Mouse (Mus musculus) adrenal gland, adult 10 weeks (tissue): ENCODE measurements around the gene Ces1b. TPM values are rescaled to one million over a fixed set of nuclear protein-coding genes. Genes with fewer than 3 reads are reported as not detected.

Experiments
- polyA plus RNA-seq: library from polyadenylated mRNA; stranded (reverse); fragments of 350-450 nt; fragmentation: Illumina TruSeq; extraction: RNeasy Lipid Tissue Mini Kit (QIAGEN cat#74804); gene quantifications from one replicate; pipeline ENCODE4 v1.2.3, GENCODE M21; 2014; ENCODE audit warnings: low read depth, low replicate concordance

The Ces1b gene
- polyA plus RNA-seq, result not detected

DNA sequence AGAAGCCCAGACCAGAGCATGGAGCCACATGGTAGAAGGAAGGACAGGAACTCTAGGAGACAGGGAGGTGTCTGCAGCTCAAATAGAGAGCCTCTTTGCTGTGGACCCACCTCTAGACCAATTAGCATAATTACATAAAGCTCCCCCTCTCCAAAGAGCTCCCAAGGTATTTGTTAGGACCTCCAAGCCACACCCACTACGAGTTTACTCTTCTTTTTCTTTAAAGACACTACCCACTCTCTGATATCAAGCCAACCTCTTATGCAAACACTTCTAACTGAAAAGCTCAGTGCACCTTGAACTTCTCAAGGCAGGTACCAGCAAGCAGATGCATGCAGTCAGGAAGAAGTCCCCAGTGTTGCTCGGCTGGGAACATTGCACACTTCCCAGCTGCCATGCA, at the start of gene Ces1b:
Gene Ces1b (minus strand): TSS at position 131 of the 400 bp plus-strand sequence.

DNA sequence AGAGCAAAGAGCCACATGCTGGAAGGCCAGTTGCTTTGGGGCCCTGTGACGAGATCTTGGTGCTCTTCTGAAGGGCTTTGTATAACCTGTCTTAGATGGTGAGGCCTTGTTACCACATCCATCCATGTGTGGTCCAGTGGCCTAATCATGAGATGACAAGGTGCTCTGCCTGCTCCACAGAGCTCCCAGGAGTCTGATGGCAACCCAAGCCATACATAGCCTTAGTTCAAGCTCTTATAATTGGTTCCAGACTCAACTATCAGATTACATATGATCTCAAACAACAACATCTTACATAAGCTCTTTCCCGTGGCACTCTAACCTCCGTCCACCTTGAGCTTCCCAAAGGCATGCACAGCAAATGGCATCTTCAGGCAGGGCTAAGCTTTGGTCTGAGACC, 31.7 kb downstream of the Ces1b start, which contains the start of gene Ces1a:
Gene Ces1a (minus strand): TSS at position 101 of the 400 bp plus-strand sequence.

Other genes starting within 250 kb of the Ces1b start
- 2.2 TPM for gene Lpcat2, start 224.7 kb downstream of the Ces1b start, polyA plus RNA-seq
- gene Capns2, start 178.6 kb downstream of the Ces1b start, polyA plus RNA-seq, result not detected
- gene Slc6a2, start 119.9 kb downstream of the Ces1b start, polyA plus RNA-seq, result 9.0 TPM
- not detected for gene Ces1a, start 31.8 kb downstream of the Ces1b start, polyA plus RNA-seq
- not detected for gene Ces1c, start 51.3 kb upstream of the Ces1b start, polyA plus RNA-seq
- gene Ces1d, start 117.8 kb upstream of the Ces1b start, polyA plus RNA-seq, result 167 TPM
- gene Ces1e, start 149.6 kb upstream of the Ces1b start, polyA plus RNA-seq, result not detected
- gene Ces1f, start 199.7 kb upstream of the Ces1b start, polyA plus RNA-seq, result 23.7 TPM